Mouse (Mus musculus) heart, adult 2 months (tissue): ENCODE measurements around the gene Maff. TPM values are rescaled to one million over a fixed set of nuclear protein-coding genes. Genes with fewer than 3 reads are reported as not detected.

Experiments used
- DNase-seq, 2 experiments: peaks; one replicate each; pipeline ENCODE4 v3.0.0; 2021
- H3K27ac ChIP-seq: fragments of 200-600 bp; 2 replicates; pipeline ENCODE4 v1.8.1; 2022
- H3K27me3 ChIP-seq: fragments of 200-500 bp; 2 replicates; pipeline ENCODE4 v1.6.1; 2012; ENCODE audit warnings: mild to moderate bottlenecking, low read length, inconsistent platforms, mixed read lengths; ENCODE audit not compliant: control insufficient read depth, insufficient read depth
- H3K36me3 ChIP-seq: fragments of 200-500 bp; 2 replicates; pipeline ENCODE4 v1.6.1; 2012; ENCODE audit warnings: low read length, inconsistent platforms; ENCODE audit not compliant: control insufficient read depth, insufficient read depth
- H3K4me1 ChIP-seq: fragments of 200-500 bp; 2 replicates; pipeline ENCODE4 v1.6.1; 2011; ENCODE audit warnings: low read length; ENCODE audit not compliant: control insufficient read depth, insufficient read depth
- H3K4me3 ChIP-seq: fragments of 200-600 bp; 2 replicates; pipeline ENCODE4 v1.8.1; 2022
- H3K79me2 ChIP-seq: fragments of 200-500 bp; replicated peaks from 2 replicates; pipeline ENCODE4 v1.6.1; 2012; ENCODE audit warnings: mild to moderate bottlenecking, inconsistent platforms, low read length, moderate library complexity, mixed read lengths; ENCODE audit not compliant: control insufficient read depth, insufficient read depth
- H3K9ac ChIP-seq: fragments of 200-500 bp; 2 replicates; pipeline ENCODE4 v1.6.1; 2012; ENCODE audit warnings: low read depth, mild to moderate bottlenecking, control low read depth, inconsistent platforms, low read length, mixed read lengths
- CTCF ChIP-seq: fragments of 200-600 bp; IDR thresholded peaks from 2 replicates; pipeline ENCODE4 v1.8.1; 2022; ENCODE audit warnings: antibody characterized with exemption, mild to moderate bottlenecking, moderate library complexity
- EP300 ChIP-seq: fragments of 200-500 bp; IDR thresholded peaks from 2 replicates; pipeline ENCODE4 v1.6.1; 2011; ENCODE audit warnings: low read depth, low read length, control low read depth; ENCODE audit not compliant: insufficient read depth
- POLR2A ChIP-seq: fragments of 200-500 bp; IDR thresholded peaks from 2 replicates; pipeline ENCODE4 v1.6.1; 2011; ENCODE audit warnings: mild to moderate bottlenecking, low read depth, low read length, control low read depth; ENCODE audit not compliant: insufficient read depth
- WGBS: fragments of 180-500 bp; shearing (Covaris S2); methylation state at CpG from one replicate; pipeline ENCODE4 v1.1.7; 2018; 5-methylcytosine and 5-hydroxymethylcytosine counted together
- intact Hi-C: fragments of 180-260 bp; cut with DNase I; formaldehyde crosslinking; loops from one replicate; pipeline ENCODE4 v1.15.1; 2025
- polyA plus RNA-seq: library from polyadenylated mRNA; depleted of rRNA; stranded (reverse); fragments of >200 nt; gene quantifications from 2 replicates; pipeline ENCODE4 v1.2.3, GENCODE M21; 2012
- total RNA-seq, 2 experiments: library from RNA; stranded (reverse); gene quantifications; 2 replicates each; pipeline ENCODE4 v1.2.3; 2021

Maff gene
- total and polyA plus RNA-seq, 3 experiments = 4.3 to 13.7 (median 9.3) TPM

DNA sequence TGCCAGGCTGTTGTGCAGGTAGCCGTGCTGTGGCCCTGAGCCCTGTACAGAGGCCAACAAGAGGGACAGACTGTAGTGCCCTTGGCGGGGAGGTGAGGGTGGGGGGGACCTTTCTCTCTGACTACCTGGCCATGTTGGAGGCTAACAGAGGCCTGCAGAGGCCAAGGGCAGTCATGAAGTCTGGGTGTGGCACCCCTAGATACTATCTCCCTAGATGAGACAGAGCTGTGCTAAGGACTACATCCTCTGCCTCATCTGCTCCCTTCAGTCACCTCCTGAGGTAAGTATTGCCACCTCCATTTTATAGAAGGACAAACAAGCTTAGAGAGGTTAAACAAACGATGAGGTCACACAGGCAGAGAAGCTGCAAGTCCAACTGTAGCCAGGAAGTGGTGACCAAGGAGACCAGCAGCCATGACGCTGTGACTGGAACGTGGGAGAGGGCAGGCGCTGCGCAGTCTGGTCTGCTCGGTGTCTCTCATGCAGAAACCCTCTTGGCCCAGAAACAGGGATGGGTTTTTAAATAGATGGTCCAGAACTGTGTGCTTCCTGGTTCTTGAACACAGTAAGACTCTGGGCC is 22.5 kb downstream of the Maff start:
- peaks cover 4% of the 10 kb centered on the region for H3K36me3 ChIP-seq
- peak; percentile 55 to 59 for DNase-seq
- H3K27ac ChIP-seq = peak overlapping the region; percentile 97
- no peaks in the 10 kb centered on the region for H3K79me2 ChIP-seq
- peak overlapping the region; percentile 56 for H3K9ac ChIP-seq
- peaks cover 26% of the 10 kb centered on the region for H3K4me1 ChIP-seq
- intact Hi-C loops = loop anchor here (5.0 kb wide), 1 partner anchor 42 kb away; the partner anchor contains the start of gene Pla2g6
- no peaks in the 10 kb centered on the region for H3K27me3 ChIP-seq
- no peak overlapping the region for H3K4me3 ChIP-seq
- WGBS = 42% methylated on average over 8 of the region's 8 CpGs
- no peak for TF ChIP-seq CTCF
- no peak for TF ChIP-seq POLR2A
- TF ChIP-seq EP300 = no peak

GRCm38 (mm10) chr15:79369452-79370280 is 23.2 kb downstream of the Maff start:
- Histone ChIP-seq H3K4me1 (peaks cover 26% of the 10 kb centered on the region), H3K36me3 (peaks cover 4% of the 10 kb centered on the region), H3K27ac (peak overlapping the region; percentile 97), H3K4me3 (no peak overlapping the region), H3K9ac (peak overlapping the region; percentile 14), H3K27me3 (no peaks in the 10 kb centered on the region), H3K79me2 (no peaks in the 10 kb centered on the region)
- TF ChIP-seq CTCF (no peak), EP300 (no peak), POLR2A (no peak)
- DNase-seq = peak in 1 of 2 experiments; percentile 47
- 53% methylated on average over 15 of the region's 15 CpGs for WGBS
- intact Hi-C loops = loop anchor here (5.0 kb wide), 1 partner anchor 42 kb away; the partner anchor contains the start of gene Pla2g6

GRCm38 (mm10) chr15:79370281-79370843 is 23.9 kb downstream of the Maff start:
- H3K4me1 ChIP-seq = peaks cover 26% of the 10 kb centered on the region
- no peak for DNase-seq
- WGBS = 69% methylated on average over 7 of the region's 7 CpGs
- no peaks in the 10 kb centered on the region for H3K79me2 ChIP-seq
- peak overlapping the region; percentile 97 for H3K27ac ChIP-seq
- H3K27me3 ChIP-seq = no peaks in the 10 kb centered on the region
- intact Hi-C loops = no loop called here
- TF ChIP-seq POLR2A (no peak), CTCF (no peak), EP300 (no peak)
- no peak overlapping the region for H3K4me3 ChIP-seq
- H3K36me3 ChIP-seq = peaks cover 4% of the 10 kb centered on the region
- peak overlapping the region; percentile 5; the same call in 1 of the 2 replicates for H3K9ac ChIP-seq

- no peak for TF ChIP-seq EP300
- TF ChIP-seq POLR2A = no peak
- TF ChIP-seq CTCF = no peak
- Histone ChIP-seq H3K4me1 (peaks cover 26% of the 10 kb centered on the region), H3K27me3 (no peaks in the 10 kb centered on the region), H3K79me2 (peaks cover 4% of the 10 kb centered on the region; the same call in 1 of the 2 replicates), H3K4me3 (no peak overlapping the region), H3K9ac (no peak overlapping the region), H3K36me3 (peaks cover 3% of the 10 kb centered on the region; the same call in 1 of the 2 replicates), H3K27ac (no peak overlapping the region)
- no peak for DNase-seq
- intact Hi-C loops = loop anchor here (5.0 kb wide), 1 partner anchor 52 kb away; no protein-coding TSS in a partner anchor
- 74% methylated on average over 3 of the region's 3 CpGs for WGBS
Measured at GRCm38 (mm10) chr15:79374760-79375159, 28.3 kb downstream of the Maff start.

DNA sequence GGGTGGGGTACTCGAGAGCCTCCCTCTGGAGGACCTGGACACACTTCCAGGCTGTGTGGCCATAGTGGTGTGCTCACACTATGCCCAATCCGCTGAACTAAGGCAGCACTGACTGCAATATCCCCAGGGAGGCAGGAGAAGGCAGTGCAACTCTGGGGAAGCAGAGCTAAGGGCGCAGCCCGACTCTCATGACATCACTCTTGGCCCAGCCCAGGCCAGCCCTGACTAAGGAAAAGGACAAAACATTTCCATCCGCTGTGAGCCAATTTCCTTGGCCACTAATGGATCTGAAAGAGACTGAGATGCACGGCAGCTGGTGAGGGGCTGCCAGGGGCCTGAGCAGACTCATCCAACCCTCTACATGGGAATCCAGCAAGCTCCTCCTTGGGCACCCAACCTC is 31.3 kb downstream of the Maff start:
- peak; percentile 82 to 91 for DNase-seq
- peaks cover 4% of the 10 kb centered on the region for H3K79me2 ChIP-seq
- intact Hi-C loops = loop anchor here (1.0 to 5.0 kb wide), 2 partner anchors 55 to 90 kb away; no protein-coding TSS in a partner anchor
- TF ChIP-seq EP300 (peak; percentile 97), CTCF (peak; percentile 79), POLR2A (0 out of 2 replicates have a peak, but pooled peaks have one; percentile 53)
- H3K27ac ChIP-seq = peak overlapping the region; percentile 88
- peak overlapping the region; percentile 51 for H3K9ac ChIP-seq
- peaks cover 38% of the 10 kb centered on the region for H3K4me1 ChIP-seq
- no peak overlapping the region; the same call in 1 of the 2 replicates for H3K4me3 ChIP-seq
- H3K36me3 ChIP-seq = peaks cover 3% of the 10 kb centered on the region; the same call in 1 of the 2 replicates
- H3K27me3 ChIP-seq = no peaks in the 10 kb centered on the region
- WGBS = 11% methylated on average over 6 of the region's 6 CpGs
